Comparison of ENCODE assay signal across 33 mouse cellular contexts in the genomic region with DNA sequence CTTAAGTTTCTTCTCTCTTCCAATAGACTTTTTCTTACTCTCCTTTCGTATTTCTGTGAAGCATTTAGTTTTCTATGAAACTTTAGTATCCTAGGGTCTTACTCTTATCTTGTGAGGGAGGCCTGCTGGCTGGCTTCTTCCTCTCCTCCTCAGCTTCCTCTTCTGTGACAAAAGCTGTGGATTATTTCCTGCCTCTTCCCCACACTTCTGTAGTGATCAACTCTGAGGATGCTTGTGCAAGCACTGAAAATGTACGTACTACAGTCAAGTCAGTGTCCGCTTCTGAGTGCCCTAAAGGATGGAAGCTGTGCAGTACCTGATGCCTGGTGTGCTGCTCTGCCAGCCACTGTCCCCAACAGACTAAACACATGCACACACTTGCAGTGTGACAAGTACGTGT.
A peak's percentile ranks its signal among the peaks of the same experiment; 100 is the strongest.
DNase-seq lines count a peak whose midpoint lies in the region; ATAC-seq and TF ChIP-seq lines count a peak whose summit lies in the region.
"Had no signal": no experiment of that assay in that cellular context is flagged by ENCODE, and none has a peak within 500 bp of the region (broad histone marks: within the 10 kb centered on the region; RNA-seq: fewer than 3 reads in every experiment).

No protein-coding gene starts in this region.

- H3K4me2 ChIP-seq in midbrain, embryonic 16.5 days (ENCODE audit: low read length), result no peak overlapping the region
- H3K4me2 ChIP-seq: embryonic facial prominence, embryonic 13.5 days; forebrain, embryonic 12.5 days; forebrain, embryonic 15.5 days; heart, embryonic 13.5 days; hindbrain, embryonic 12.5 days; hindbrain, embryonic 15.5 days had no signal

- peaks cover 51% of the 10 kb centered on the region for H3K4me1 ChIP-seq in bone marrow macrophage, adult 2 months (ENCODE audit: control insufficient read depth, insufficient read depth, low read length)
- H3K4me1 ChIP-seq in megakaryocyte, embryonic 14.5 days, result peaks cover 32% of the 10 kb centered on the region
- no peaks in the 10 kb centered on the region for H3K4me1 ChIP-seq in midbrain, embryonic 16.5 days (ENCODE audit: control insufficient read depth, insufficient read depth, low read length)
- H3K4me1 ChIP-seq: embryonic facial prominence, embryonic 10.5 days; embryonic facial prominence, embryonic 13.5 days; forebrain, embryonic 12.5 days; forebrain, embryonic 15.5 days; hindbrain, embryonic 12.5 days; hindbrain, embryonic 15.5 days had no signal

- no peak overlapping the region for H3K9ac ChIP-seq in midbrain, embryonic 16.5 days (ENCODE audit: low read depth, low read length)
- H3K9ac ChIP-seq: embryonic facial prominence, embryonic 13.5 days; forebrain, embryonic 12.5 days; forebrain, embryonic 15.5 days; heart, embryonic 13.5 days; hindbrain, embryonic 12.5 days; hindbrain, embryonic 15.5 days had no signal

- H3K9me3 ChIP-seq in megakaryocyte, embryonic 14.5 days, result no peaks in the 10 kb centered on the region
- no peaks in the 10 kb centered on the region for H3K9me3 ChIP-seq in midbrain, embryonic 16.5 days (replicated peaks; ENCODE audit: control insufficient read depth, low read length, poor library complexity, severe bottlenecking)
- H3K9me3 ChIP-seq: embryonic facial prominence, embryonic 10.5 days; embryonic facial prominence, embryonic 13.5 days; forebrain, embryonic 12.5 days; forebrain, embryonic 15.5 days; G1E; heart, embryonic 10.5 days; heart, embryonic 13.5 days; hindbrain, embryonic 12.5 days; hindbrain, embryonic 15.5 days had no signal

- H3K36me3 ChIP-seq in megakaryocyte, embryonic 14.5 days (replicated peaks; ENCODE audit: low read length), result no peaks in the 10 kb centered on the region
- H3K36me3 ChIP-seq in midbrain, embryonic 16.5 days (ENCODE audit: control insufficient read depth, insufficient read depth, low read length), result peaks cover 20% of the 10 kb centered on the region

- H3K4me3 ChIP-seq in bone marrow macrophage, adult 2 months (ENCODE audit: insufficient read depth, low read length), result no peak overlapping the region
- peak overlapping the region; percentile 57 for H3K4me3 ChIP-seq in megakaryocyte, embryonic 14.5 days (replicated peaks)
- H3K4me3 ChIP-seq in midbrain, embryonic 16.5 days (ENCODE audit: low read depth, low read length), result no peak overlapping the region
- H3K4me3 ChIP-seq: embryonic facial prominence, embryonic 10.5 days; embryonic facial prominence, embryonic 13.5 days; erythroblast, embryonic 14.5 days; forebrain, embryonic 12.5 days; forebrain, embryonic 15.5 days; heart, adult 2 months; heart, embryonic 10.5 days; heart, embryonic 13.5 days; hindbrain, embryonic 12.5 days; hindbrain, embryonic 15.5 days had no signal

- H3K27me3 ChIP-seq in megakaryocyte, embryonic 14.5 days (replicated peaks), result peaks cover 11% of the 10 kb centered on the region
- H3K27me3 ChIP-seq in midbrain, embryonic 16.5 days (ENCODE audit: control insufficient read depth, insufficient read depth, low read depth, low read length), result no peaks in the 10 kb centered on the region
- H3K27me3 ChIP-seq: CH12.LX; embryonic facial prominence, embryonic 13.5 days; forebrain, embryonic 12.5 days; forebrain, embryonic 15.5 days; heart, embryonic 13.5 days; hindbrain, embryonic 12.5 days; hindbrain, embryonic 15.5 days had no signal

- peak; percentile 23 for DNase-seq in 416B (ENCODE audit: low read depth)
- DNase-seq in adrenal gland, postnatal 25 days, result no peak
- DNase-seq in layer of hippocampus, adult 9-11 months, result no peak
- no peak for DNase-seq in ovary, postnatal 14 days (ENCODE audit: low spot score)
- DNase-seq: adrenal gland, adult 8-10 months; adrenal gland, postnatal 36 days; B cell, adult 2 months; cerebellum, adult 11 months; cerebellum, adult 2 months; cerebellum, adult 9-11 months; cerebellum, postnatal 25 days; embryo, embryonic 11 days; gastrocnemius, postnatal 10 days; gastrocnemius, postnatal 36 days; heart, adult 2 months; heart, postnatal 14 days; heart, postnatal 4 days had no signal

- no peak for TF ChIP-seq POLR2A in bone marrow macrophage, adult 2 months (IDR thresholded peaks at IDR 0.05; ENCODE audit: borderline replicate concordance, low read depth, low read length)

- WGBS in midbrain, embryonic 16.5 days, result 96% methylated on average over 4 of the region's 4 CpGs

- no peak for TF ChIP-seq CTCF in bone marrow macrophage, adult 2 months (IDR thresholded peaks at IDR 0.05; ENCODE audit: low read depth, low read length)

- ATAC-seq in hematopoietic stem cell, adult 5-6 weeks (replicated peaks in 1 of 2; ENCODE audit: insufficient read depth in 1 of 2, low FRiP score in 2 of 2, low TSS enrichment in 1 of 2, low read depth in 1 of 2, poor library complexity in 2 of 2, severe bottlenecking in 2 of 2), result peak; percentile 22 to 23; a peak in 2 of 4 replicates
- ATAC-seq in midbrain, embryonic 16.5 days, result no peak
- ATAC-seq: activated CD4-positive, CD25-positive, alpha-beta regulatory T cell, adult 4 months; forebrain, embryonic 15.5 days had no signal

- H3K27ac ChIP-seq in bone marrow macrophage, adult 2 months (ENCODE audit: insufficient read depth, low read depth, low read length), result peak overlapping the region; percentile 2
- no peak overlapping the region for H3K27ac ChIP-seq in midbrain, embryonic 16.5 days (ENCODE audit: low read length)
- H3K27ac ChIP-seq: embryonic facial prominence, embryonic 10.5 days; embryonic facial prominence, embryonic 13.5 days; forebrain, embryonic 12.5 days; forebrain, embryonic 15.5 days; heart, adult 2 months; heart, embryonic 10.5 days; hindbrain, embryonic 12.5 days; hindbrain, embryonic 15.5 days had no signal
